Mouse (Mus musculus): Measurements from ENCODE around the gene Vwa5a.

Vwa5a gene

DNA sequence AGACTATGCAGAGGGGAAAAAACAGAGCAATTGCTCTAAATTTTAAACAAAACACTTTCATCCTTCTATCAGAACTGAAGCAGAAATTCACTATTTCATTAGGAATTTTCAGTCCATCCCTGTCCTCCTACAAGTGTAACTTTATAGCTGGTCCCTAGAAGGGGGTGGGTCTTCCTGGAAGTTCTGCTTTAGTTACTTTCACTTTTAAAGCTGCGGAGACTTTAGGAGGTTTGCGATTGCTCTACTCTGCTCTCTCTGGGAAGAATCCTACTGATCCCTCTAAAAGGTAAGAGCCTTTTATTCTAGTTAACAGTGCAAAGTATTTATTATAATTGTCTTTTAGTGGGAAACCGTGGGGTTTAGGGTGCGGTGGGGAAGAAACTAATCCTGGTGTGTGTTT lies at the start of gene Vwa5a:
Gene Vwa5a (plus strand): TSS at position 167 of the 400 bp plus-strand sequence.
- DNase-seq (ENCODE audit: low spot score in 2 of 2), result no peak

GRCm38 (mm10) chr9:38672887-38673286 lies 45.2 kb upstream of the Vwa5a start:
- DNase-seq (ENCODE audit: low spot score in 2 of 2), result no peak

DNA sequence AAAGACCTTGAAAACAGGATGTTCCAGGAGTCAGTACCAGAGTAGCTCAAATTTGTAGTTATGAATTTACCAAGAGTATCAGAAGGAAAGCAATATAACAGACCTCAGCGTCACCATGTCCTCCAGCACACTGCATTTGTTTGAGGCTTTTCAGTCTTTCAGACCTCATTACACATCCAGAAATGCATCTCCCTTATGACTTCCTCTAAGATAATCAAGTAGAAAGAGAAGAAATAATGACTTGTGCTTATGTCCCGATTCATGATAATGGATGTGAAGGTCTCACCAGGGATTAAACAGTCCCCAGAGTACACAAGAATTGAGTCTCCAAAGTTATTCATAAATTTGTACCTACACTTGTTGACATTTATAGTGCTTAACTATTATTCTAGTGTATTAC lies 43.6 kb upstream of the Vwa5a start, which contains the start of gene Olfr918:
Gene Olfr918 (minus strand): TSS at position 101 of the 400 bp plus-strand sequence.
- DNase-seq (ENCODE audit: low spot score in 2 of 2), result no peak

GRCm38 (mm10) chr9:38718927-38719441 lies 916 bp downstream of the Vwa5a start:
- no peak for DNase-seq (ENCODE audit: low spot score in 2 of 2)

- DNase-seq (ENCODE audit: low spot score in 2 of 2), result no peak
These were observed 6.0 kb downstream of the Vwa5a start for GRCm38 (mm10) chr9:38724044-38724443.

- no peak for DNase-seq (ENCODE audit: low spot score in 2 of 2)
These were observed 10.2 kb downstream of the Vwa5a start for GRCm38 (mm10) chr9:38728218-38728617.

- no peak for DNase-seq (ENCODE audit: low spot score in 2 of 2)
These were observed 23.3 kb downstream of the Vwa5a start for GRCm38 (mm10) chr9:38741408-38741807.

GRCm38 (mm10) chr9:38744619-38745315 lies 26.7 kb downstream of the Vwa5a start:
- DNase-seq (ENCODE audit: low spot score in 2 of 2), result no peak

DNA sequence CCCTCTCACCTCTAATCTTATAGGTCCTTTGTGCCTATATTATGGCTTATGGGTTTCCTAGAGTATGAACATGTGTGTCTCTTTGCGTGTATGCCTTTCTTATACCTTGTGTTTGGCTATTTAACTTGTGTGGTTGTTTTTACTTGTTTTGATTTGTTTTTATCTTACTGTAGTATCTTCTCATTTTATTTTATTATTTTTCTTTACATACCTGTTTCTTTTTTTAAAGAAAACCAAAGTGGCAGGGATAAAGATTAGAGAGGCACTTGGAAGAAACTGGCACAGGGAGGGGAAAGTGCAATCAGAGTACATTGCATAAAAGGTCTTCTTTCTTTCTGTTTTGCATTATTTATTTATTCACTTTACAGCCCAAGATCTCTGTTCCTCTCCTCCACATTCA lies 33.9 kb downstream of the Vwa5a start, which contains the start of gene Olfr920:
Gene Olfr920 (plus strand): TSS at position 301 of the 400 bp plus-strand sequence.
- no peak for DNase-seq (ENCODE audit: low spot score in 2 of 2)

DNA sequence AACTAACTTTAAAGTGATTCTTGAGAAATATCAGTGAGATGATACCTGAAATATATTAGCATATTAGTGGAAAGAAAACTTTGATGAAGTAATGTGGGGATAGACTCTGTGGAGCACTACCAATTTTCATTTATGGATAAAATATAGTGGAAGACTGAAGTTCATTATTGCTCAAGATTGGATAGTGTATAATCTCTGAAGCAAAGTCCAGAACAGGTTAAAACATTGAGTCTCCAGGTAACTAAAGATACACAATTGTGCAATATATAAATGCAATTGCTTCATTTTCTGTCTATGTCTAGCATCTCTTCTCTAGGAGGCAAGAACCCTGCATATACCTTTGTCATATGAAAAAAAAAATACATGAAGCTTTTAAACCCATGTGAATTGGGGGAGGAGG lies 54.7 kb downstream of the Vwa5a start, which contains the start of gene Olfr921:
Gene Olfr921 (plus strand): TSS at position 301 of the 400 bp plus-strand sequence.
- no peak for DNase-seq (ENCODE audit: low spot score in 2 of 2)

DNA sequence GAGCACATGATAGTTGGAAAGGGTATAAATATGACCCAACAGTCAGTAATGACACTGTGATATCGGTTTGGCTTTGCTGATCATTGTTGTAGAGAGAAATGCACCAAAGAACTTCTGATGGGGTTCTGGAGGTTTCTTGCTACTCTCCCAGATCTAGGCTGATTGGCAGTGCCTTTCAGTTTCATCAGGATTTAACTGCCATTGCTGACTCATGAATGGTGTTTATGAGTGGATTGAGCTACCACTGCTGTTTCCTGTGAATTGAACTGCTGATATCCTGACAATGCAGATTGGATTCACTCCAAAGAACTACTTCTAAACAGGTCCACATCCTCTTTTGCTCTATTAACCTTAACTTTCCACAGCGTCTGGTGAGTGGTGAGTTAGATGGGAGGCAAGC lies 74.6 kb downstream of the Vwa5a start:
- no peak for DNase-seq (ENCODE audit: low spot score in 2 of 2)
